Mouse (Mus musculus) brain, adult 2 months (tissue): ENCODE measurements around the gene Olfr930.

ENCODE experiments used
- DNase-seq: peaks from one replicate; pipeline ENCODE4 v3.0.0; 2011; ENCODE audit warnings: low read depth, low spot score

The Olfr930 gene

DNA sequence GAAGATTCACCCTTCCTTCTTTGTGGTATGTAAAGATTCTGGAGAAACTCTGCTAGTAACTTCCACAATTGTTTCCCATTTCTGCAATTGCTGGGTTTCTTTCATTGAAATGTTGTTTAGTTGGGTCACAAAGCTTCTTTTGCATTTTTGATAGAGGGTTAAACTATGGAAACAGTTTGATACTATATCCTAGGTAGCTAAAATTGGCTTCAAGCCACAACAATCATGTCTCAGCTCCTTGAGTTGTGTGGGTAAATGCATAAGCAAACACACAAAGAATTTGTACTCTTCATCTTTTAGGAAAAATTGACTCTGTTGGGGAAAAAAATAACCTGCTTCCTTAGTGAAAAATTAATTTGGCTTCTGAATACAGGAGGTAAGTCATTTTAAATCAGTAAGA, at the start of gene Olfr930:
Olfr930 (plus strand) TSS at position 301 of the 400 bp plus-strand sequence.
- DNase-seq: no peak

GRCm38 (mm10) chr9:38953401-38954123, 24.0 kb downstream of the Olfr930 start:
- peak; percentile 60 for DNase-seq

DNA sequence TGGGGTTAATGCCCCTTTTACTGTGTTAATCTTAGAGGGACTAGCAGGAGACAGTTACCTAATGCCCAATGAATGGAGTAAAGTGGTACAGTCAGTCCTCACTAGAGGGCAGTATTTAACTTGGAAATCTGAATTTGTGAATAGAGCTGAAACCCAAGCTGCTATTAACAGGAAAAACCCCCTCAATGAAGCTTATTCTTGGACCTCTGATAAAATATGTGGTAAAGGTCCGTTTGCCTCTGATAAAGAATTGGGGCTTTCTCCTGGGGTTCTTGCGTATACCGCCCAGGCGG, 24.5 kb downstream of the Olfr930 start:
- peak; percentile 6 for DNase-seq

- no peak for DNase-seq
Measured at GRCm38 (mm10) chr9:38972013-38972412, 42.4 kb downstream of the Olfr930 start, which contains the start of gene Olfr933. Gene Olfr933, plus strand, starts transcription at chr9:38972313.
